In genomic region chr1:58652480-58653403, GRCm38 (mm10) we compare ENCODE assay signal across 9 mouse cellular contexts. TPM values are rescaled to one million over a fixed set of nuclear protein-coding genes. Genes with fewer than 3 reads are reported as not detected.
DNase-seq lines count a peak whose midpoint lies in the region; ATAC-seq lines count a peak whose summit lies in the region.
"Had no signal": no experiment of that assay in that cellular context is flagged by ENCODE, and none has a peak within 500 bp of the region (broad histone marks: within the 10 kb centered on the region; RNA-seq: fewer than 3 reads in every experiment).

No protein-coding gene starts in this region.

- 1% methylated on average over 37 of the region's 37 CpGs for WGBS in forebrain, embryonic 11.5 days
- WGBS in heart, embryonic 16.5 days = 1% methylated on average over 37 of the region's 37 CpGs
- 1% methylated on average over 37 of the region's 37 CpGs for WGBS in neural tube, embryonic 14.5 days

- DNase-seq in CD8-positive naive resting alpha-beta T cell, adult 2 months (ENCODE audit: low read depth in 2 of 2, low spot score in 2 of 2) = peak; percentile 57 to 62
- DNase-seq in c-Kit-positive CD71-positive TER-119-negative erythroid progenitor cells, embryonic 14.5 days (ENCODE audit: low read depth) = peak; percentile 30
- DNase-seq in forebrain, embryonic 11.5 days (ENCODE audit: low spot score) = peak; percentile 75
- peak; percentile 59 to 78 for DNase-seq in kidney, postnatal 36 days
- peak; percentile 71 to 72 for DNase-seq in lung, adult 18-20 months
- peak; percentile 75 for DNase-seq in testis, postnatal 10 days (ENCODE audit: low spot score)

- no peaks in the 10 kb centered on the region for H3K36me3 ChIP-seq in forebrain, embryonic 11.5 days (ENCODE audit: control insufficient read depth, insufficient read depth, low read length)
- no peaks in the 10 kb centered on the region for H3K36me3 ChIP-seq in heart, embryonic 16.5 days (ENCODE audit: control insufficient read depth, insufficient read depth)
- H3K36me3 ChIP-seq in neural tube, embryonic 14.5 days (ENCODE audit: control insufficient read depth, insufficient read depth, low read length) = no peaks in the 10 kb centered on the region

- peak overlapping the region; percentile 78 for H3K4me2 ChIP-seq in forebrain, embryonic 11.5 days (ENCODE audit: low read depth, low read length, severe bottlenecking)
- peak overlapping the region; percentile 78 for H3K4me2 ChIP-seq in heart, embryonic 16.5 days (ENCODE audit: low read depth, low read length)
- peak overlapping the region; percentile 84 for H3K4me2 ChIP-seq in neural tube, embryonic 14.5 days (ENCODE audit: low read depth, low read length)

- no peak overlapping the region for H3K27ac ChIP-seq in forebrain, embryonic 11.5 days (ENCODE audit: low read depth, low read length)
- peak overlapping the region; percentile 51; the same call in 1 of the 2 replicates for H3K27ac ChIP-seq in heart, embryonic 16.5 days (ENCODE audit: low read length)
- H3K27ac ChIP-seq in neural tube, embryonic 14.5 days (ENCODE audit: low read depth, low read length) = no peak overlapping the region

- peak overlapping the region; percentile 50 for H3K4me3 ChIP-seq in forebrain, embryonic 11.5 days (ENCODE audit: low read depth, low read length)
- peak overlapping the region; percentile 83 for H3K4me3 ChIP-seq in heart, embryonic 16.5 days (ENCODE audit: low read length)
- H3K4me3 ChIP-seq in neural tube, embryonic 14.5 days (ENCODE audit: low read depth, low read length) = peak overlapping the region; percentile 54

- H3K4me1 ChIP-seq in forebrain, embryonic 11.5 days (replicated peaks; ENCODE audit: control insufficient read depth, insufficient read depth, low read length) = no peaks in the 10 kb centered on the region
- no peaks in the 10 kb centered on the region for H3K4me1 ChIP-seq in heart, embryonic 16.5 days (ENCODE audit: control insufficient read depth, insufficient read depth, low read length)
- no peaks in the 10 kb centered on the region for H3K4me1 ChIP-seq in neural tube, embryonic 14.5 days (ENCODE audit: control insufficient read depth, insufficient read depth, low read length)

- H3K9me3 ChIP-seq in forebrain, embryonic 11.5 days (ENCODE audit: control insufficient read depth, low read length) = no peaks in the 10 kb centered on the region
- H3K9me3 ChIP-seq in heart, embryonic 16.5 days (replicated peaks; ENCODE audit: control insufficient read depth, low read length) = no peaks in the 10 kb centered on the region
- H3K9me3 ChIP-seq in neural tube, embryonic 14.5 days (ENCODE audit: control insufficient read depth, low read length) = no peaks in the 10 kb centered on the region

- peak; percentile 71 for ATAC-seq in forebrain, embryonic 11.5 days (replicated peaks; ENCODE audit: low FRiP score)
- ATAC-seq in heart, embryonic 16.5 days (replicated peaks; ENCODE audit: extremely low read depth, insufficient read depth, low FRiP score) = peak; percentile 41
- peak; percentile 91 for ATAC-seq in neural tube, embryonic 14.5 days (ENCODE audit: low read depth)

- no peaks in the 10 kb centered on the region for H3K27me3 ChIP-seq in forebrain, embryonic 11.5 days (ENCODE audit: control insufficient read depth, insufficient read depth, low read length)
- no peaks in the 10 kb centered on the region for H3K27me3 ChIP-seq in heart, embryonic 16.5 days (ENCODE audit: control insufficient read depth, insufficient read depth, low read length)
- H3K27me3 ChIP-seq in neural tube, embryonic 14.5 days (ENCODE audit: control insufficient read depth, insufficient read depth, low read length) = no peaks in the 10 kb centered on the region

- H3K9ac ChIP-seq in forebrain, embryonic 11.5 days (ENCODE audit: low read length) = peak overlapping the region; percentile 76
- peak overlapping the region; percentile 85 for H3K9ac ChIP-seq in heart, embryonic 16.5 days (ENCODE audit: low read length)
- H3K9ac ChIP-seq in neural tube, embryonic 14.5 days (replicated peaks; ENCODE audit: low read depth, low read length) = peak overlapping the region; percentile 68

RNA-seq across cellular contexts. Expression of gene Als2cr12, which starts 43.0 kb away (rescaled TPM):
- not detected in 2 replicates for polyA plus RNA-seq in forebrain, embryonic 11.5 days (2014; fragmentation: Nextera tagmentation; extraction: Ambion mirVana)
- not detected in 2 replicates for polyA plus RNA-seq in heart, embryonic 16.5 days (2015; fragmentation: Nextera tagmentation; extraction: Ambion mirVana)
- 0.11 TPM in 1 of 2 replicates, not detected in the other for polyA plus RNA-seq in neural tube, embryonic 14.5 days (2014; fragmentation: Nextera tagmentation; extraction: Ambion mirVana)
- polyA plus RNA-seq: frontal cortex, adult 2 months had no signal

RNA-seq across cellular contexts. Expression of gene Cflar, which starts 58.6 kb away (rescaled TPM):
- 21.3 and 24.1 TPM in 2 replicates for polyA plus RNA-seq in forebrain, embryonic 11.5 days (2014; fragmentation: Nextera tagmentation; extraction: Ambion mirVana)
- 39.2 and 42.0 TPM in 2 replicates for polyA plus RNA-seq in heart, embryonic 16.5 days (2015; fragmentation: Nextera tagmentation; extraction: Ambion mirVana)
- polyA plus RNA-seq in neural tube, embryonic 14.5 days (2014; fragmentation: Nextera tagmentation; extraction: Ambion mirVana) = 16.3 and 17.7 TPM in 2 replicates

Comparison
In these comparisons a context has a peak if more than half of its experiments do, and no peak if none do; other contexts are left out.
1. ATAC-seq: peak in every context shown above with its lines; median percentile 91 in neural tube, embryonic 14.5 days; 71 in forebrain, embryonic 11.5 days; 41 in heart, embryonic 16.5 days.